Mouse (Mus musculus): Measurements from ENCODE around the gene Tfam.

The Tfam gene

GRCm38 (mm10) chr10:71223101-71223500 lies 15.0 kb downstream of the Tfam start:
- DNase-seq (ENCODE audit: low spot score), result no peak

DNA sequence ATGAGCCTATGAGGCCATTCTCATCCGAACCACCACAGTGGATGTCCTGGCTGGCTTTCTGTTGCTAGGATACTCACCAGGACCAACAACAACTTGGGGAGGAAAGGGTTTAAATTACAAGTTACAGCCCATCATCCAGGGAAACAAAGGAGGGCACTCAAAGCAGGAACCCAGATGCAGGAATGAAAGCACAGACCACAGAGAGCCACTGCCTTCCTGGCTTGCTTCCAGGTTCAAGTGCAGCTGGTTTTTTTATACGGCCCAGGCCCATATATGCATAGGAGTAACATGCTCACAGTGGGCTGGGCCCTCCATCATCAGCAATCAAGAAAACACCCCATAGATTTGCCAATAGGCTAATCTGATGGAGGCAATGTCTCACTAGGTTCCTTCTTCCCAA lies 15.4 kb downstream of the Tfam start:
- no peak for DNase-seq (ENCODE audit: low spot score)

- peak; percentile 60 for DNase-seq (ENCODE audit: low spot score)
These were observed 19.7 kb downstream of the Tfam start for GRCm38 (mm10) chr10:71218228-71218892.

DNA sequence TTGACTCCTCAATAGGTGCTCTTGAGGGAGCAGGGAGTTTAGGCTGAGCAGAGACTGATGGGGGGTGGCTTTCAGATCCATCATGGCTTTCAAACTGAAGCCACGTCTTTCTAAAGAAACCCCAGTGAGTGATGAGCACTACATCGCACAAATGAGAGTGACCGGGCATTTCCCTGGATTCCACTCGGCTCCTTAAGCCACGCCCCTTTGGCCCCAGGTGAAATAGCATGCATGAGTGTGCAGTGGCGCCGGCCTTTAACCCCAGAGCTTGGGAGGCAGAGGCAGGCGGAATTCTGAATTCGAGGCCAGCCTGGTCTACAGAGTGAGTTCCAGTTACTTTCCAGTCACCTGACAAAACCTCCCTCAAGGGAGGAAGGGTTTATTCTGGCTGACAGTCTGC lies 22.1 kb downstream of the Tfam start:
- no peak for DNase-seq (ENCODE audit: low spot score)

- DNase-seq (ENCODE audit: low spot score), result no peak
These were observed 36.6 kb downstream of the Tfam start for GRCm38 (mm10) chr10:71201512-71201911.

DNA sequence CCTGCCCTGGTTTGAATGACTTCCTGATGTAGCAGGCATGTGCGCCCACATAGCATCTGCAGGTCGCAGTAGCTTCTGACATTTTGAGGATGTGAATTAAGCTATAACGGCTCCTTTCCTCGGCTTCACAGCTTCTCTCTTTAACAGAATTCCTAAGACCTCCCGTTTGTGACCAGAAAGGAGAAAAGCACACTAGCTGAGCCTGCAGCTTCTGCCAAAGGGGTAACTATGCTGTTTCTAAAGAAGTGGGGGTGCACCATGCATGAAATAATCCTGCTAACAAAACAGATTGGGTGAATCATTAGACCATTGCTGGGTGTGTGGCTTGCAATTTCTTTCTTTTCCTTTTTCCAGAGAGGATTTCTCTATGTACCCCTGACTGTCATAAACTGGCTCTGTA lies 37.1 kb downstream of the Tfam start:
- DNase-seq (ENCODE audit: low spot score), result no peak

GRCm38 (mm10) chr10:71198676-71199075 lies 39.4 kb downstream of the Tfam start:
- no peak for DNase-seq (ENCODE audit: low spot score)

- no peak for DNase-seq (ENCODE audit: low spot score)
These were observed 40.9 kb downstream of the Tfam start for GRCm38 (mm10) chr10:71197036-71197785.

GRCm38 (mm10) chr10:71195501-71195900 lies 42.6 kb downstream of the Tfam start:
- no peak for DNase-seq (ENCODE audit: low spot score)

DNA sequence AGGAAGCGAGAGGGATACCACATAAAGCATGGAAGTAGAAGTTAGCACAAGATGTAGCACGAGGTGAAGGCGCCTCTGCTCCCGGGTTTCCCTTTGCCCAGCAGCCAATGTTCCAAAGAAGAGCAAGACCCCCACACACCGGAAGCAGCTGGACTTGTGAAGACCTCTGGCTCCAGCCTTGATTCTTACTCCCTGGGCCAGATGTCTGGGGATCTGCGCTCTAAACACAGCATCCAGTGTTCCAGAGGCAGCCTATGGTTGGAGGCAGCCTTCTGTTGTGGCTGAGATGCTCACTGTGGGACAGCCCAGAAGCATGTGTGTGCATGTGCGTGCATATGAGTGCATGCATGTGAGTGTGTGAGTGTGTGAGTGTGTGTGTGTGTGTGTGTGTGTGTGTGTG lies 43.4 kb downstream of the Tfam start:
- DNase-seq (ENCODE audit: low spot score), result no peak

DNA sequence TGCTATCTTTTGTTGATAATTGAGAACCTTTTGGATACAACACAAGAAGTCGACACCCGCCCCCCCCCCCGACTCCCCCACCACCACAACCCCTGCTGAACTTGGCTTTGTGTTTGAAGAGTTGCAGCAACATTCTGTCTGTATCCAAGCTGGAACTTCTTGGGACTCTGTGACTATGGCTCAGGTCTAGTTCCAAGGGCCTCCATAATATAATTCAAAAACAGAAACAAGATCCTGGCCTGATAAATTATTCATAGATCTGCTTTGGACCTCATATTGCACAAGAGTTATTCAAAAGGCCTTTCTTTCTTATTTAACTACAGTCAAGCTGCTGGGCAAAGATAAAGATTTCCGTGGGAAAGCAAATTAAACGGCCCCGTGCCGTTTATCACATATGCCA lies 44.8 kb downstream of the Tfam start:
- no peak for DNase-seq (ENCODE audit: low spot score)

GRCm38 (mm10) chr10:71192886-71193285 lies 45.2 kb downstream of the Tfam start:
- DNase-seq (ENCODE audit: low spot score), result no peak

DNA sequence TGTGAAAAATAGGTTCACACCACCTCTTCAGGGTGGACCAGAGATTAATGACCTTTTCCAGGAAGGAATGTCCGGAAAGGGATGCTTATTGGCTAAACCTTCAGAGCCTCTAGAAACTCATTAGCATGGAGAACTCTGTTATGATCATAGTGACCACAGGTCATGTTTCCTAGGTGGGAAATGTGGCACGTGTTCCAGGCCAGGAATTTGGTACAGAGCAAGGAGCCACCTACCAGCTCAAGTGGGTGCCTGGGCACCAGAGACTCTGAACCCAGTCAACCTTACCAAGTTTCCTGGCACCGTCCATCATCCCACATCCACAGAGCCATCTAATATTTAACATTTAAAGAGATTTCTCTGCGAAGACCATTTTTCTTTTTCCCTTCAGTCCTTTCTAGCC lies 49.4 kb downstream of the Tfam start:
- no peak for DNase-seq (ENCODE audit: low spot score)

DNA sequence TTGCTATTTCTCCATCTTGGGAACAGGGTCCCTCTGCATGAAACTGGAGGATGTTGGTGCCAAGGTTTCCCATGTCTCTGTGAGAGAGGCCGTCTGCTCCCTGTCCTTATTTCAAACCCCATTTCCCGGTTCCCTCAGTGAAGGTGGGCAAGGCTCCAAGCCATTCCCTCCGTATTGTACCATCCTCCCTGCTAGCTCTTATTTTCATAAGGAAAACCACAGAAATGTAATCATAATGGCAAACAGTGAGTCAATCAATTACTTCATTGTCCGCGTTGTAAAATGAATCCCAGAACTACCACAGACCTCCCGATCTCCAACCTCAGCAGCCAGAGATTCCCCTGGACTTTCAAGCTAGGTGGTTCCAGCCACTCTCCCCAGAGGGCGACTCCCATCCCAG lies 53.0 kb downstream of the Tfam start:
- DNase-seq (ENCODE audit: low spot score), result no peak

- no peak for DNase-seq (ENCODE audit: low spot score)
These were observed 54.6 kb downstream of the Tfam start for GRCm38 (mm10) chr10:71183339-71184031.

DNA sequence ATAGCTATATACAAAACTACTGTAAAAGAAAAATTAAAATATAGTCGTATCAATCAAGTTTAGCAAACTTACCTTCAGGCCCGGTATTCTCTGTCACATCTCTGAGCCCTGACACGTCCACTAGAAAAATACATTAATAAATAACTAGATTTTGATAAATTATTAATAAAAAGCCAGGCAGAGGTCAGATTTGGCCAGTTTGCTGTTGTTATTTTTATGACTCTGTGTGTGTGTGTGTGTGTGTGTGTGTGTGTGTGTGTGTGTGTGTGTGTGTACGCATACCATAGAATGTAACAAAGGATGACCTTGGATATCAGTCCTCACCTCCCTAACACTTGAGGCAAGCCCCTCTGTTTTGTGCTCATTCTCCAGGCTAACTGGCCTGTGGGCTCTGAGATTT lies 56.1 kb downstream of the Tfam start:
- DNase-seq (ENCODE audit: low spot score), result no peak

GRCm38 (mm10) chr10:71181091-71181490 lies 57.0 kb downstream of the Tfam start:
- no peak for DNase-seq (ENCODE audit: low spot score)

DNA sequence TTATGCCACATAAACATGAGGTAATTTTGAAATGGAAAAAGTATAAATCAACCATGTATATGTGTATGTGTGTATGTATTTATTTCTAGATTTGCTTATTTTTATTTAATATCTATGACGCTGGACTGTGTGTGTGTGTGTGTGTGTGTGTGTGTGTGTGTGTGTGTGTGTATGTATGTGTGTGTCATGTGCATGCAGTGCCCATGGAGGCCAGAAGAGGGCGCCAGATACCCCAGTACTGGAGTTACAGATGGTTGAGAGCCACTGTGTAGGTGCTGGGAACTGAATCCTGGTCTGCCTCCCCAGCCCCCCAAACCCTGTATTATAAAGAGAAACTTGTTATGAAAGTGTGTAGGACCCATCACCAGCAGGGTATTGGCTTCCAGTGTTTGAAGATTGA lies 58.0 kb downstream of the Tfam start:
- DNase-seq (ENCODE audit: low spot score), result no peak

DNA sequence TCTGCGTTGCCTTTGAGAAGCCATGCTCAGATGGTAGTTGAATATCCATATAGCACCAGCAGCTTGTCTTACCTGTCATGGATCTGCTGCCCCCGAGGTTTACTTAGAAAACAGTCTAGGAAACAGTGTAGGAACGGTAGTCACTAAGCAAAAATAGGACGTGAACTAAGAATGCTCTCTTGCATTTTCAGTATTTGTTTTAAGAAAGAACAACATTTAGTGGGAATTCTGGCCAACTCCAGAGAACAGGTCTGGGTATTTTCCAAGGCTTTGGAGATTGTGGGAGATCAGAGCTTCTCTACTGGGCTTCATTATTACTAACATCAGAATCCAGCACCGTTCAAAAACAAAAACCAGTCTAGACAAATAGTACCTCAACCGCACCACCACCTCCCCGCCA lies 60.9 kb downstream of the Tfam start:
- DNase-seq (ENCODE audit: low spot score), result no peak

DNA sequence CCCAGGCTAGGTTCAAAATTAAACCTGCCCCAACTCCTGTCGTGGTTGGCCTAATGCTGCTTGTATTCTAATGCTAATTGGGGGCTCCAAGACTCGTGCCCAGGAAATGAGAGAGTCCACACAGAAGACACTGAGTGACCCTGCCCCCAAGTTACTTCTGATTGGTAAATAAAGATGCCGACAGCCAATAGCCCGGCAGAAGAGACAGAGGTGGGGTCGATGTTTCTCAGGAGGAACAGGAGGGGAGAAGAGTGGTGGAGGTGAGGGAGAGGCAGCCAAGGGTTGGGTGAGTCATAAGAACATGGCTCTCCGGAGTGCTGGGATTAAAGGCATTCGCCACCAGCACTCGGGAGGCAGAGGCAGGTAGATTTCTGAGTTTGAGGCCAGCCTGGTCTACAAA lies 61.7 kb downstream of the Tfam start:
- DNase-seq (ENCODE audit: low spot score), result no peak

Measured in urinary bladder, postnatal 10 days (tissue).